Mouse (Mus musculus) ovary, postnatal 36 days (tissue): ENCODE results near the gene Camsap3.

ENCODE experiments used
- DNase-seq: peaks from one replicate; pipeline ENCODE4 v3.0.0; 2022; ENCODE audit warnings: low spot score, mixed read lengths

The Camsap3 gene

GRCm38 (mm10) chr8:3656725-3657381 lies 69.8 kb downstream of the Camsap3 start:
- DNase-seq: no peak
